Mouse (Mus musculus): ENCODE measurements around the gene Klhl10. TPM values are rescaled to one million over a fixed set of nuclear protein-coding genes. Genes with fewer than 3 reads are reported as not detected.

Klhl10 gene
- total and polyA plus RNA-seq, 2 experiments from 2014 or later, result 0.34 TPM; not detected in 1

- Histone ChIP-seq H3K9ac (replicated peaks; ENCODE audit: low read depth, low read length) (peak overlapping the region; percentile 86), H3K4me3 (ENCODE audit: low read depth, low read length) (peak overlapping the region; percentile 79), H3K4me1 (ENCODE audit: control insufficient read depth, insufficient read depth) (peaks cover 67% of the 10 kb centered on the region), H3K36me3 (replicated peaks; ENCODE audit: control insufficient read depth, insufficient read depth, low read length) (0 out of 2 replicates have a peak, but pooled peaks cover 4% of the 10 kb centered on the region), H3K4me2 (ENCODE audit: low read depth, low read length) (peak overlapping the region; percentile 82), H3K9me3 (replicated peaks; ENCODE audit: control insufficient read depth, low read length) (no peaks in the 10 kb centered on the region), H3K27ac (ENCODE audit: low read depth) (peak overlapping the region; percentile 89), H3K27me3 (ENCODE audit: control insufficient read depth, insufficient read depth, low read length) (no peaks in the 10 kb centered on the region)
- ATAC-seq (ENCODE audit: insufficient read depth, low read depth), result no peak
- TF ChIP-seq CTCF (IDR thresholded peaks at IDR 0.05; ENCODE audit: low read depth) (no peak), EP300 (IDR thresholded peaks at IDR 0.05; ENCODE audit: low read depth) (peak; percentile 71)
- peak; percentile 47 for DNase-seq (ENCODE audit: low spot score)
- 8% methylated on average over 17 of the region's 17 CpGs for WGBS
Measured at GRCm38 (mm10) chr11:100395861-100396631, 45.7 kb upstream of the Klhl10 start.

- Histone ChIP-seq H3K4me3 (ENCODE audit: low read depth, low read length) (peak overlapping the region; percentile 79), H3K27ac (ENCODE audit: low read depth) (peak overlapping the region; percentile 89), H3K9me3 (replicated peaks; ENCODE audit: control insufficient read depth, low read length) (no peaks in the 10 kb centered on the region), H3K4me1 (ENCODE audit: control insufficient read depth, insufficient read depth) (peaks cover 67% of the 10 kb centered on the region), H3K4me2 (ENCODE audit: low read depth, low read length) (peak overlapping the region; percentile 82), H3K27me3 (ENCODE audit: control insufficient read depth, insufficient read depth, low read length) (no peaks in the 10 kb centered on the region), H3K36me3 (replicated peaks; ENCODE audit: control insufficient read depth, insufficient read depth, low read length) (0 out of 2 replicates have a peak, but pooled peaks cover 4% of the 10 kb centered on the region), H3K9ac (replicated peaks; ENCODE audit: low read depth, low read length) (peak overlapping the region; percentile 86)
- under 1% methylated on average over 41 of the region's 42 CpGs for WGBS
- peak; percentile 42 for TF ChIP-seq CTCF (IDR thresholded peaks at IDR 0.05; ENCODE audit: low read depth)
- TF ChIP-seq EP300 (IDR thresholded peaks at IDR 0.05; ENCODE audit: low read depth), result peak; percentile 50; the same call in 1 of the 2 replicates
- ATAC-seq (ENCODE audit: insufficient read depth, low read depth), result peak; percentile 11
- DNase-seq (ENCODE audit: low spot score), result peak; percentile 44
Measured at GRCm38 (mm10) chr11:100396886-100397599, 44.7 kb upstream of the Klhl10 start.

GRCm38 (mm10) chr11:100397600-100398389 is 43.9 kb upstream of the Klhl10 start, which contains the start of gene Jup:
TSS of gene Jup (minus strand) at chr11:100397763.
- peak within 1 kb of the TSS; percentile 89 for H3K27ac ChIP-seq (ENCODE audit: low read depth)
- H3K4me3 ChIP-seq (ENCODE audit: low read depth, low read length), result peak within 1 kb of the TSS; percentile 79
- peak within 1 kb of the TSS; percentile 86 for H3K9ac ChIP-seq (replicated peaks; ENCODE audit: low read depth, low read length)
- H3K27me3 ChIP-seq (ENCODE audit: control insufficient read depth, insufficient read depth, low read length), result no peaks in the 10 kb centered on the region
- TF ChIP-seq EP300 (IDR thresholded peaks at IDR 0.05; ENCODE audit: low read depth) (0 out of 2 replicates have a peak, but pooled peaks have one; percentile 7), CTCF (IDR thresholded peaks at IDR 0.05; ENCODE audit: low read depth) (no peak)
- ATAC-seq (ENCODE audit: insufficient read depth, low read depth) (peak; percentile 96), DNase-seq (ENCODE audit: low spot score) (peak; percentile 99)
- H3K9me3 ChIP-seq (replicated peaks; ENCODE audit: control insufficient read depth, low read length), result no peaks in the 10 kb centered on the region
- peak within 1 kb of the TSS; percentile 82 for H3K4me2 ChIP-seq (ENCODE audit: low read depth, low read length)
- peaks cover 65% of the 10 kb centered on the region for H3K4me1 ChIP-seq (ENCODE audit: control insufficient read depth, insufficient read depth)
- 2% methylated on average over 37 of the region's 37 CpGs for WGBS
- 0 out of 2 replicates have a peak, but pooled peaks cover 4% of the 10 kb centered on the region for H3K36me3 ChIP-seq (replicated peaks; ENCODE audit: control insufficient read depth, insufficient read depth, low read length)

- 0 out of 2 replicates have a peak, but pooled peaks cover under 1% of the 10 kb centered on the region for H3K36me3 ChIP-seq (replicated peaks; ENCODE audit: control insufficient read depth, insufficient read depth, low read length)
- ATAC-seq (ENCODE audit: insufficient read depth, low read depth) (no peak), DNase-seq (ENCODE audit: low spot score) (no peak)
- H3K4me3 ChIP-seq (ENCODE audit: low read depth, low read length), result no peak overlapping the region
- peaks cover 65% of the 10 kb centered on the region for H3K4me1 ChIP-seq (ENCODE audit: control insufficient read depth, insufficient read depth)
- H3K9ac ChIP-seq (replicated peaks; ENCODE audit: low read depth, low read length), result no peak overlapping the region
- 0 out of 2 replicates have a peak overlapping the region, but pooled peaks have one; percentile 12 for H3K27ac ChIP-seq (ENCODE audit: low read depth)
- no peak for TF ChIP-seq EP300 (IDR thresholded peaks at IDR 0.05; ENCODE audit: low read depth)
- WGBS, result 91% methylated on average over 7 of the region's 7 CpGs
- no peaks in the 10 kb centered on the region for H3K9me3 ChIP-seq (replicated peaks; ENCODE audit: control insufficient read depth, low read length)
- no peak overlapping the region for H3K4me2 ChIP-seq (ENCODE audit: low read depth, low read length)
- H3K27me3 ChIP-seq (ENCODE audit: control insufficient read depth, insufficient read depth, low read length), result no peaks in the 10 kb centered on the region
Measured at GRCm38 (mm10) chr11:100398517-100398916, 43.2 kb upstream of the Klhl10 start.

- no peak for ATAC-seq (ENCODE audit: insufficient read depth, low read depth)
- peak overlapping the region; percentile 17; the same call in 1 of the 2 replicates for H3K4me2 ChIP-seq (ENCODE audit: low read depth, low read length)
- DNase-seq (ENCODE audit: low spot score), result no peak
Measured at GRCm38 (mm10) chr11:100399320-100399719, 42.4 kb upstream of the Klhl10 start.

More at GRCm38 (mm10) chr11:100399320-100399719, 42.4 kb upstream of the Klhl10 start:
- Histone ChIP-seq H3K27ac (ENCODE audit: low read depth) (peak overlapping the region; percentile 94), H3K4me1 (ENCODE audit: control insufficient read depth, insufficient read depth) (peaks cover 65% of the 10 kb centered on the region), H3K4me3 (ENCODE audit: low read depth, low read length) (no peak overlapping the region), H3K9me3 (replicated peaks; ENCODE audit: control insufficient read depth, low read length) (no peaks in the 10 kb centered on the region), H3K9ac (replicated peaks; ENCODE audit: low read depth, low read length) (no peak overlapping the region), H3K36me3 (replicated peaks; ENCODE audit: control insufficient read depth, insufficient read depth, low read length) (no peaks in the 10 kb centered on the region), H3K27me3 (ENCODE audit: control insufficient read depth, insufficient read depth, low read length) (no peaks in the 10 kb centered on the region)
- 55% methylated on average over 9 of the region's 9 CpGs for WGBS
- no peak for TF ChIP-seq EP300 (IDR thresholded peaks at IDR 0.05; ENCODE audit: low read depth)
- no peak for TF ChIP-seq CTCF (IDR thresholded peaks at IDR 0.05; ENCODE audit: low read depth)

Data from heart, postnatal 0 days (tissue).